Mouse (Mus musculus) neural tube, embryonic 12.5 days (tissue): Measurements from ENCODE around the gene Gm9. TPM values are rescaled to one million over a fixed set of nuclear protein-coding genes. Genes with fewer than 3 reads are reported as not detected.
"Not testable (repeated sequence)": the region's sequence is repeated elsewhere in the genome, so short reads cannot be mapped to it uniquely, and the experiment has no call there.

Experiments used
- ATAC-seq: fragments of 200-750 bp; cut with Nextera tagmentation; 2 replicates; pipeline ENCODE4 v1.8.0; 2017; ENCODE audit warnings: low read depth, mild to moderate bottlenecking, moderate TSS enrichment, moderate library complexity; ENCODE audit not compliant: low FRiP score
- H3K27ac ChIP-seq: fragments of 300-500 bp; sonication (generic); 2 replicates; pipeline ENCODE4 v1.5.1; 2016
- H3K27me3 ChIP-seq: fragments of 300-500 bp; sonication (generic); replicated peaks from 2 replicates; pipeline ENCODE4 v1.6.1; 2016; ENCODE audit warnings: mild to moderate bottlenecking
- H3K36me3 ChIP-seq: fragments of 300-500 bp; sonication (generic); 2 replicates; pipeline ENCODE4 v1.6.1; 2016; ENCODE audit warnings: mild to moderate bottlenecking
- H3K4me1 ChIP-seq: fragments of 300-500 bp; sonication (generic); 2 replicates; pipeline ENCODE4 v1.6.1; 2016
- H3K4me2 ChIP-seq: fragments of 300-500 bp; sonication (generic); replicated peaks from 2 replicates; pipeline ENCODE4 v1.6.1; 2016; ENCODE audit warnings: mild to moderate bottlenecking
- H3K4me3 ChIP-seq: fragments of 300-500 bp; sonication (generic); 2 replicates; pipeline ENCODE4 v1.5.1; 2016
- H3K9ac ChIP-seq: fragments of 300-500 bp; sonication (generic); 2 replicates; pipeline ENCODE4 v1.6.1; 2016; ENCODE audit warnings: mild to moderate bottlenecking
- H3K9me3 ChIP-seq: fragments of 300-500 bp; sonication (generic); 2 replicates; pipeline ENCODE4 v1.6.1; 2016; ENCODE audit warnings: mild to moderate bottlenecking
- WGBS: fragments of 180-500 bp; shearing (Covaris S2); methylation state at CpG from one replicate; pipeline ENCODE4 v1.1.7; 2016; 5-methylcytosine and 5-hydroxymethylcytosine counted together
- polyA plus RNA-seq: library from polyadenylated mRNA; unstranded; fragments of >200 nt; fragmentation: Nextera tagmentation; extraction: Ambion mirVana; gene quantifications from 2 replicates; pipeline ENCODE4 v1.2.1, GENCODE M21; 2016

Gene Gm9
- not detected in 2 replicates for polyA plus RNA-seq

- no peak for ATAC-seq
- H3K9ac ChIP-seq = no peak within 1 kb of the TSS
- no peak within 1 kb of the TSS for H3K4me3 ChIP-seq
- H3K36me3 ChIP-seq = no peaks in the 10 kb centered on the region
- no peaks in the 10 kb centered on the region for H3K4me1 ChIP-seq
- no peak within 1 kb of the TSS for H3K4me2 ChIP-seq
- H3K27ac ChIP-seq = no peak within 1 kb of the TSS
- WGBS = 90% methylated on average over 10 of the region's 10 CpGs
- no peaks in the 10 kb centered on the region for H3K9me3 ChIP-seq
- H3K27me3 ChIP-seq = no peaks in the 10 kb centered on the region
These were observed at the start of gene Gm9 for GRCm38 (mm10) chrX:37210941-37211340. Gm9 (minus strand) TSS chrX:37211041.

GRCm38 (mm10) chrX:37249619-37250018 lies 38.8 kb upstream of the Gm9 start, which contains the start of gene Rhox3a:
Rhox3a (plus strand) TSS chrX:37249919.
- not testable (repeated sequence) for H3K9ac ChIP-seq, H3K4me2 ChIP-seq, H3K4me3 ChIP-seq, ATAC-seq, H3K9me3 ChIP-seq, H3K36me3 ChIP-seq, H3K4me1 ChIP-seq, H3K27me3 ChIP-seq, H3K27ac ChIP-seq
- WGBS = 91% methylated on average over 1 of the region's 3 CpGs

GRCm38 (mm10) chrX:37244676-37245075 lies 33.8 kb upstream of the Gm9 start, which contains the start of gene Rhox2a:
Rhox2a (plus strand) TSS chrX:37244976.
- 100% methylated on average over 1 of the region's 9 CpGs for WGBS

GRCm38 (mm10) chrX:37222158-37222557 lies 11.3 kb upstream of the Gm9 start, which contains the start of gene Rhox1:
Rhox1 (minus strand) TSS chrX:37222258.
- not testable (repeated sequence) for H3K4me1 ChIP-seq, H3K27me3 ChIP-seq, H3K4me3 ChIP-seq, H3K9me3 ChIP-seq, H3K27ac ChIP-seq, H3K9ac ChIP-seq, ATAC-seq, H3K36me3 ChIP-seq, H3K4me2 ChIP-seq
- 73% methylated on average over 1 of the region's 1 CpGs for WGBS

More at GRCm38 (mm10) chrX:37244676-37245075, 33.8 kb upstream of the Gm9 start, which contains the start of gene Rhox2a:
- ATAC-seq, H3K9me3 ChIP-seq, H3K27me3 ChIP-seq, H3K4me2 ChIP-seq, H3K27ac ChIP-seq, H3K4me1 ChIP-seq, H3K36me3 ChIP-seq, H3K9ac ChIP-seq, H3K4me3 ChIP-seq: not testable (repeated sequence)

GRCm38 (mm10) chrX:37198676-37199075 lies 12.2 kb downstream of the Gm9 start:
- Histone ChIP-seq H3K4me2 (no peak overlapping the region), H3K27me3 (no peaks in the 10 kb centered on the region), H3K27ac (no peak overlapping the region), H3K4me1 (no peaks in the 10 kb centered on the region), H3K9me3 (no peaks in the 10 kb centered on the region), H3K36me3 (no peaks in the 10 kb centered on the region), H3K9ac (no peak overlapping the region), H3K4me3 (no peak overlapping the region)
- WGBS = 54% methylated on average over 8 of the region's 8 CpGs
- ATAC-seq = no peak

GRCm38 (mm10) chrX:37191744-37192379 lies 19.0 kb downstream of the Gm9 start:
- Histone ChIP-seq H3K4me1 (0 out of 2 replicates have a peak, but pooled peaks cover 2% of the 10 kb centered on the region), H3K36me3 (no peaks in the 10 kb centered on the region), H3K9me3 (no peaks in the 10 kb centered on the region), H3K9ac (peak overlapping the region; percentile 59), H3K4me3 (peak overlapping the region; percentile 52), H3K27me3 (no peaks in the 10 kb centered on the region), H3K4me2 (peak overlapping the region; percentile 60), H3K27ac (no peak overlapping the region)
- peak; percentile 34 for ATAC-seq
- WGBS = 28% methylated on average over 28 of the region's 28 CpGs

GRCm38 (mm10) chrX:37191105-37191743 lies 19.6 kb downstream of the Gm9 start, which contains the start of the genes Ndufa1 and Rnf113a1:
Ndufa1 (minus strand) TSS chrX:37191163.
Rnf113a1 (plus strand) TSS chrX:37191245.
- 19% methylated on average over 63 of the region's 63 CpGs for WGBS
- Histone ChIP-seq H3K4me3 (peak within 1 kb of the TSS; percentile 52), H3K4me1 (0 out of 2 replicates have a peak, but pooled peaks cover 2% of the 10 kb centered on the region), H3K27ac (no peak within 1 kb of the TSS; the same call in 1 of the 2 replicates), H3K9ac (peak within 1 kb of the TSS; percentile 59), H3K36me3 (no peaks in the 10 kb centered on the region), H3K27me3 (no peaks in the 10 kb centered on the region), H3K9me3 (no peaks in the 10 kb centered on the region), H3K4me2 (peak within 1 kb of the TSS; percentile 60)
- peak; percentile 94 for ATAC-seq

- ATAC-seq = no peak
- H3K27ac ChIP-seq = no peak overlapping the region
These were observed 20.1 kb downstream of the Gm9 start for GRCm38 (mm10) chrX:37190755-37191104.

GRCm38 (mm10) chrX:37184401-37184800 lies 26.4 kb downstream of the Gm9 start:
- not testable (repeated sequence) for H3K4me2 ChIP-seq, H3K9me3 ChIP-seq, H3K27ac ChIP-seq, ATAC-seq, H3K4me3 ChIP-seq, H3K36me3 ChIP-seq, H3K4me1 ChIP-seq, H3K9ac ChIP-seq, H3K27me3 ChIP-seq
- 68% methylated on average over 7 of the region's 8 CpGs for WGBS

More at GRCm38 (mm10) chrX:37190755-37191104, 20.1 kb downstream of the Gm9 start:
- no peaks in the 10 kb centered on the region for H3K36me3 ChIP-seq
- no peaks in the 10 kb centered on the region for H3K27me3 ChIP-seq
- H3K4me2 ChIP-seq = peak overlapping the region; percentile 60
- peak overlapping the region; percentile 52 for H3K4me3 ChIP-seq
- H3K9me3 ChIP-seq = no peaks in the 10 kb centered on the region
- H3K4me1 ChIP-seq = 0 out of 2 replicates have a peak, but pooled peaks cover 2% of the 10 kb centered on the region
- H3K9ac ChIP-seq = peak overlapping the region; percentile 59
- WGBS = 18% methylated on average over 20 of the region's 20 CpGs

- no peaks in the 10 kb centered on the region for H3K4me1 ChIP-seq
- H3K27ac ChIP-seq = no peak within 1 kb of the TSS
- no peaks in the 10 kb centered on the region for H3K36me3 ChIP-seq
- no peaks in the 10 kb centered on the region for H3K27me3 ChIP-seq
- WGBS = 49% methylated on average over 5 of the region's 5 CpGs
- H3K4me3 ChIP-seq = no peak within 1 kb of the TSS
- no peaks in the 10 kb centered on the region for H3K9me3 ChIP-seq
- no peak within 1 kb of the TSS for H3K9ac ChIP-seq
- no peak within 1 kb of the TSS for H3K4me2 ChIP-seq
- no peak for ATAC-seq
These were observed 42.1 kb downstream of the Gm9 start, which contains the start of gene Akap14 for GRCm38 (mm10) chrX:37168742-37169141. Akap14 (minus strand) TSS chrX:37168842.

- H3K9ac ChIP-seq = no peak overlapping the region
- ATAC-seq = no peak
- WGBS = 42% methylated on average over 3 of the region's 3 CpGs
- no peaks in the 10 kb centered on the region for H3K4me1 ChIP-seq
- H3K4me3 ChIP-seq = no peak overlapping the region
- H3K9me3 ChIP-seq = no peaks in the 10 kb centered on the region
- no peaks in the 10 kb centered on the region for H3K36me3 ChIP-seq
- no peaks in the 10 kb centered on the region for H3K27me3 ChIP-seq
- H3K27ac ChIP-seq = no peak overlapping the region
- H3K4me2 ChIP-seq = no peak overlapping the region
These were observed 43.8 kb downstream of the Gm9 start for GRCm38 (mm10) chrX:37167085-37167484.

- Histone ChIP-seq H3K4me1 (no peaks in the 10 kb centered on the region), H3K27me3 (no peaks in the 10 kb centered on the region), H3K4me2 (no peak overlapping the region), H3K9ac (no peak overlapping the region), H3K36me3 (no peaks in the 10 kb centered on the region), H3K9me3 (no peaks in the 10 kb centered on the region), H3K4me3 (no peak overlapping the region), H3K27ac (no peak overlapping the region)
- WGBS = 74% methylated on average over 18 of the region's 18 CpGs
- ATAC-seq = no peak
These were observed 47.7 kb downstream of the Gm9 start for GRCm38 (mm10) chrX:37163115-37163514.
